Mouse (Mus musculus) midbrain, embryonic 14.5 days (tissue): ENCODE measurements around the gene Mctp1. TPM values are rescaled to one million over a fixed set of nuclear protein-coding genes. Genes with fewer than 3 reads are reported as not detected.

Experiments used
- ATAC-seq: fragments of 200-750 bp; cut with Nextera tagmentation; 2 replicates; pipeline ENCODE4 v1.8.0; 2017; ENCODE audit warnings: moderate number of reproducible peaks, moderate library complexity; ENCODE audit not compliant: low FRiP score, low TSS enrichment
- DNase-seq: peaks from one replicate; pipeline ENCODE4 v3.0.0-alpha.2; 2015
- H3K27ac ChIP-seq: fragments of 300-500 bp; sonication (generic); replicated peaks from 2 replicates; pipeline ENCODE4 v1.5.1; 2014; ENCODE audit warnings: mild to moderate bottlenecking, low read depth, low read length, moderate library complexity
- H3K27me3 ChIP-seq: fragments of 300-500 bp; sonication (generic); 2 replicates; pipeline ENCODE4 v1.6.1; 2014; ENCODE audit warnings: low read length, control low read depth, mixed read lengths; ENCODE audit not compliant: control insufficient read depth, insufficient read depth
- H3K36me3 ChIP-seq: fragments of 300-500 bp; sonication (generic); 2 replicates; pipeline ENCODE4 v1.6.1; 2014; ENCODE audit warnings: low read length, control low read depth; ENCODE audit not compliant: control insufficient read depth, insufficient read depth
- H3K4me1 ChIP-seq: fragments of 300-500 bp; sonication (generic); 2 replicates; pipeline ENCODE4 v1.6.1; 2014; ENCODE audit warnings: mild to moderate bottlenecking, antibody characterized with exemption, low read length, control low read depth; ENCODE audit not compliant: control insufficient read depth, insufficient read depth
- H3K4me2 ChIP-seq: fragments of 300-500 bp; sonication (generic); 2 replicates; pipeline ENCODE4 v1.6.1; 2014; ENCODE audit warnings: mild to moderate bottlenecking, low read length, moderate library complexity
- H3K4me3 ChIP-seq: fragments of 300-500 bp; sonication (generic); replicated peaks from 2 replicates; pipeline ENCODE4 v1.5.1; 2014; ENCODE audit warnings: low read depth, low read length
- H3K9ac ChIP-seq: fragments of 300-500 bp; sonication (generic); replicated peaks from 2 replicates; pipeline ENCODE4 v1.6.1; 2014; ENCODE audit warnings: mild to moderate bottlenecking, low read length, moderate library complexity
- H3K9me3 ChIP-seq: fragments of 300-500 bp; sonication (generic); 2 replicates; pipeline ENCODE4 v1.6.1; 2016; ENCODE audit warnings: low read length, control low read depth, mixed read lengths; ENCODE audit not compliant: control insufficient read depth
- WGBS: fragments of 180-500 bp; shearing (Covaris S2); extraction: QIAGEN DNeasy Blood & Tissue Kit; methylation state at CpG from one replicate; pipeline ENCODE4 v1.1.7; 2014; 5-methylcytosine and 5-hydroxymethylcytosine counted together
- polyA plus RNA-seq: library from polyadenylated mRNA; unstranded; fragments of >200 nt; fragmentation: Nextera tagmentation; extraction: Ambion mirVana; gene quantifications from 2 replicates; pipeline ENCODE4 v1.2.1, GENCODE M21; 2014

Mctp1 gene
- polyA plus RNA-seq, 1 experiment from 2014 or later, result 6.1 TPM

- Histone ChIP-seq H3K4me1 (no peaks in the 10 kb centered on the region), H3K36me3 (no peaks in the 10 kb centered on the region), H3K9me3 (no peaks in the 10 kb centered on the region), H3K27ac (0 out of 2 replicates have a peak overlapping the region, but pooled peaks have one; percentile 9), H3K4me3 (no peak overlapping the region), H3K9ac (no peak overlapping the region), H3K4me2 (no peak overlapping the region), H3K27me3 (0 out of 2 replicates have a peak, but pooled peaks cover 5% of the 10 kb centered on the region)
- DNase-seq, result no peak
- WGBS, result 53% methylated on average over 3 of the region's 3 CpGs
- no peak for ATAC-seq
Observed at GRCm38 (mm10) chr13:76827738-76828137, 443.4 kb downstream of the Mctp1 start.

GRCm38 (mm10) chr13:76838031-76838430 lies 453.7 kb downstream of the Mctp1 start:
- no peak overlapping the region for H3K27ac ChIP-seq
- no peaks in the 10 kb centered on the region for H3K4me1 ChIP-seq
- H3K27me3 ChIP-seq, result no peaks in the 10 kb centered on the region
- WGBS, result 72% methylated on average over 3 of the region's 3 CpGs
- H3K9ac ChIP-seq, result no peak overlapping the region
- H3K9me3 ChIP-seq, result no peaks in the 10 kb centered on the region
- no peak for DNase-seq
- no peak overlapping the region for H3K4me3 ChIP-seq
- no peak overlapping the region for H3K4me2 ChIP-seq
- no peak for ATAC-seq
- H3K36me3 ChIP-seq, result no peaks in the 10 kb centered on the region

GRCm38 (mm10) chr13:76840712-76841111 lies 456.4 kb downstream of the Mctp1 start:
- Histone ChIP-seq H3K4me1 (no peaks in the 10 kb centered on the region), H3K4me2 (no peak overlapping the region), H3K36me3 (no peaks in the 10 kb centered on the region), H3K27me3 (no peaks in the 10 kb centered on the region), H3K4me3 (no peak overlapping the region), H3K27ac (no peak overlapping the region), H3K9ac (no peak overlapping the region), H3K9me3 (no peaks in the 10 kb centered on the region)
- WGBS, result 79% methylated on average over 5 of the region's 5 CpGs
- DNase-seq (no peak), ATAC-seq (no peak)

- 49% methylated on average over 8 of the region's 8 CpGs for WGBS
- Histone ChIP-seq H3K4me3 (no peak overlapping the region), H3K27me3 (no peaks in the 10 kb centered on the region), H3K36me3 (no peaks in the 10 kb centered on the region), H3K9me3 (no peaks in the 10 kb centered on the region), H3K4me2 (no peak overlapping the region), H3K9ac (no peak overlapping the region), H3K4me1 (no peaks in the 10 kb centered on the region), H3K27ac (no peak overlapping the region)
- DNase-seq (peak; percentile 84), ATAC-seq (peak; percentile 58; the same call in 1 of the 2 replicates)
Observed at GRCm38 (mm10) chr13:76844629-76845255, 460.4 kb downstream of the Mctp1 start.

- 26% methylated on average over 7 of the region's 7 CpGs for WGBS
- Histone ChIP-seq H3K4me3 (no peak overlapping the region), H3K36me3 (no peaks in the 10 kb centered on the region), H3K27ac (no peak overlapping the region), H3K9me3 (no peaks in the 10 kb centered on the region), H3K9ac (no peak overlapping the region), H3K4me2 (no peak overlapping the region), H3K4me1 (no peaks in the 10 kb centered on the region), H3K27me3 (no peaks in the 10 kb centered on the region)
- ATAC-seq, result no peak
- DNase-seq, result peak; percentile 33
Observed at GRCm38 (mm10) chr13:76850412-76851054, 466.2 kb downstream of the Mctp1 start.

GRCm38 (mm10) chr13:76854306-76854705 lies 470.0 kb downstream of the Mctp1 start:
- H3K4me3 ChIP-seq, result no peak overlapping the region
- H3K4me1 ChIP-seq, result no peaks in the 10 kb centered on the region
- ATAC-seq (no peak), DNase-seq (no peak)
- H3K9ac ChIP-seq, result no peak overlapping the region
- H3K9me3 ChIP-seq, result no peaks in the 10 kb centered on the region
- no peaks in the 10 kb centered on the region for H3K27me3 ChIP-seq
- no peak overlapping the region for H3K4me2 ChIP-seq
- WGBS, result 71% methylated on average over 1 of the region's 1 CpGs
- H3K27ac ChIP-seq, result no peak overlapping the region
- no peaks in the 10 kb centered on the region for H3K36me3 ChIP-seq

- Histone ChIP-seq H3K36me3 (no peaks in the 10 kb centered on the region), H3K4me3 (no peak overlapping the region), H3K27ac (no peak overlapping the region), H3K27me3 (no peaks in the 10 kb centered on the region), H3K4me1 (no peaks in the 10 kb centered on the region), H3K4me2 (no peak overlapping the region), H3K9me3 (no peaks in the 10 kb centered on the region), H3K9ac (no peak overlapping the region)
- ATAC-seq (no peak), DNase-seq (no peak)
- WGBS, result 92% methylated on average over 3 of the region's 3 CpGs
Observed at GRCm38 (mm10) chr13:76855021-76855420, 470.7 kb downstream of the Mctp1 start.

- H3K4me3 ChIP-seq, result no peak overlapping the region
- no peaks in the 10 kb centered on the region for H3K36me3 ChIP-seq
- H3K27me3 ChIP-seq, result no peaks in the 10 kb centered on the region
- 66% methylated on average over 5 of the region's 5 CpGs for WGBS
- H3K4me1 ChIP-seq, result no peaks in the 10 kb centered on the region
- no peak overlapping the region for H3K9ac ChIP-seq
- no peak for ATAC-seq
- DNase-seq, result no peak
- H3K27ac ChIP-seq, result no peak overlapping the region
- no peak overlapping the region for H3K4me2 ChIP-seq
- H3K9me3 ChIP-seq, result no peaks in the 10 kb centered on the region
Observed at GRCm38 (mm10) chr13:76857024-76857423, 472.7 kb downstream of the Mctp1 start.

- no peaks in the 10 kb centered on the region for H3K36me3 ChIP-seq
- H3K4me3 ChIP-seq, result no peak overlapping the region
- no peak overlapping the region for H3K4me2 ChIP-seq
- 45% methylated on average over 2 of the region's 2 CpGs for WGBS
- H3K9ac ChIP-seq, result no peak overlapping the region
- no peak for DNase-seq
- ATAC-seq, result no peak
- H3K27ac ChIP-seq, result no peak overlapping the region
- H3K4me1 ChIP-seq, result no peaks in the 10 kb centered on the region
- no peaks in the 10 kb centered on the region for H3K27me3 ChIP-seq
- no peaks in the 10 kb centered on the region for H3K9me3 ChIP-seq
Observed at GRCm38 (mm10) chr13:76858078-76858482, 473.7 kb downstream of the Mctp1 start.
